Mouse (Mus musculus): ENCODE measurements around the gene Igsf21.
A peak's percentile ranks its signal among the peaks of the same experiment; 100 is the strongest.

Gene Igsf21

DNA sequence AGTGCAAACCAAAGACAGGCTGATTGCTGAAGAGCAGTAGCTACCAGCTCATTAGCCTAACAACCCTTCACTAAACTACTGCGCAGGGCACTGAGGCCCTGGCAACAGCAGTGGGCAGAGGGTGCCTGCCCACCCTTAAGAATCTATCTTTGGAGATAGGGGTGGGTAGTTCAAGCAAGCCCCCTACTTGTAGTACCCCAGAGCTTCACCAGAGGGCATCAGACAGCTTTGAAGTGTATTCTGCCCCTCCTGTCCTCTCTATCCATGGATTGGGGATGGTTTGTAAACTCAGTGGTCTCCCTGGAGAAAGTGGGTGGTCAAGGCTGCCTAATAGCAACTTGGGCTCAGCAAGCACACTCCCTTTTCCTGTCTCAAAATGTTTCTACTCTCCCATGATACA is 146.4 kb downstream of the Igsf21 start:
- no peak for DNase-seq (ENCODE audit: low read depth, low spot score)

DNA sequence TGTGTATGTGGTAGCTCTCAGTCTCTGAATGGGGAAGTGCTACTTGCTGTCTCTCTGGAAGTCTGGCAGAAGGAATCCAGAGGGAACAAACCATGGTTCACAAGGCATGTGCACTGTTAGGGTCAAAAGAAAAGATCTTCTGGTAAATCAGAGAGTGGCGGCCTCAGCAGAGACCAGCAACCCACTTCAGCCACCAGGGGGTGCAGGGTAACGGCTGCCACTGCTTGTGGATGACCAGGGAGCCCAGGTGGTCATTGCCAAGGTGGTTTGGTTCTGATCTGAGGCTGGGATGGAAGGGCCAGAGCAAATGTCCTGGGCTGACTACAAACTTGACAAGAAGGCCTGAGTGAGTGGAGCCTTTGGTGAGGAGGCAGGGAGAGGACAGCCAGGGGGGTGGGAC is 150.3 kb downstream of the Igsf21 start:
- DNase-seq (ENCODE audit: low read depth, low spot score): no peak

DNA sequence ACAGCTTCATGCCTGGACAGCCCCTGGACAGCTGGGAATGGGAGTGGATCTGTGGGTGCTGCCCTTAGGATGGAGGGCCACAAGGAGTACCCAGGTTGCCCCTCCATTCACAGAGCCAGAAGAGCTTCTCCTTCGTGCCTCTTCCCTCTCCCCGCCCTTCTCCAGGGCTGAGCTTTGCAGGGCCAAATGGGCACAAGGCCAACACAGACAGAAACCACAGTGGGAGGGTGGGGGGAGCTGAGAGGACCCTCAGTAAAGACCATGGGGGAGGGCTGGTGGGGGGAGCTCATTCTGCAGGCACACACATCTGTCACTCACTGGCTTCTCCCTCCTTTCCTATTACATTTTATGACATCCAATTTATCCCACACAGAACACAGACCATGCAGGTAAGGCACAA is 151.7 kb downstream of the Igsf21 start:
- no peak for DNase-seq (ENCODE audit: low read depth, low spot score)

DNA sequence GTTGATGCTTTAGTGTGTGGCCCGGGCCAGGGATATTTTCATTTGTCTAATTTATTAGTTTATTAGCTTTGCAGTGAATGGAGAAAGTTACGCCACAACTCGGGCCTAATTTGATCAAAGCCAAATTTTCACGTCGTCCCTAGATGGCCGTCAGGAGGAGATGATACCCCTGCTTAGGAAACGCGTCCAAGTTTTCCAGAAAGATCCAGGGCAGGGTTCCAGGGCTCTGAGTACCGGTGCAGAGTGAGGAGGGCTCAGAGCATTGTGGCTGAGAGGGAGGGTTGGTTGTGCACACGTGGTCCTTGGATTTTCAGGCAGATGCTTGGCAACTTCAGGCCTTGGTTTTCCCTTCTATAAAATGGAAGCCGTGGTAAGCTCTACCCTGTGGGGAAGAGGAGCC is 154.2 kb downstream of the Igsf21 start:
- DNase-seq (ENCODE audit: low read depth, low spot score): no peak

DNA sequence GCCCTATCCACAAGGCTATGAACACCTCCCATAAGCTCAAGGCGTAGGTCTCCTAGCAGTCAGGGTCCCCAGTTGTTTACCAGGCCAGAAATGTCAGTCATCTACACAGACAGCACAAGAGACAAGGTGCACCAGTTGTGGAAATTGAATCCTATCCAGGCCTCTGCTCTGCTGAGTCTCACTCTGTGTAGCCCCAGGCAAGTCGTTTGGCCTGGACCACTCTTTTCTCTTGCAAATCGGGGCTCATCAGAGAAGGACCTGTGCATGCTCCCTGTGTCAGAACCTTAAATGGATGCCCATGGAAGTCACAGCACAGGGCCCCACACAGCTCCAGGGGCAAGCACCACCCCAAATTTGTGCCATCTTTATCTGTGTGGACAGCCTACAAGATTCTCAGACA is 154.9 kb downstream of the Igsf21 start:
- no peak for DNase-seq (ENCODE audit: low read depth, low spot score)

DNA sequence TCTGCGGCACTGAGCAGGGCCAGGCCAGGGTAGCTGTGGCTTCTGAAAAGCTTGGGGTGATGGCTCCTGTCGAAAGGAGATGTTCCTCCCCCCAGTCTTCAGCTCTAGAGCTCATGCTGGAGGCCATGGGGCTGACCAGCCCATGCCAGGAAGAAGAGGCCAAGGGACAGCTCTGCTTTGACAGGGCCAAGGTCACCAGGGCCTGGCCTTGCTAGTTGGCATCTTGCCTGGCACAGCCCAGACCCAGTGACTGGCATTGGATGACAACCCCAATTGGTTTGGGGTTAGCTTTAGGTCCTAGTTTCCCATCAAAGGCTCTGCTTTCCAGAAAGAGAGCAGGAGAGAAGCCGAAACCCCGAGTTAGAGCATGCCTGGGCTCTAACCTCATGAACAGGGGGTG is 156.9 kb downstream of the Igsf21 start:
- DNase-seq (ENCODE audit: low read depth, low spot score): no peak

DNA sequence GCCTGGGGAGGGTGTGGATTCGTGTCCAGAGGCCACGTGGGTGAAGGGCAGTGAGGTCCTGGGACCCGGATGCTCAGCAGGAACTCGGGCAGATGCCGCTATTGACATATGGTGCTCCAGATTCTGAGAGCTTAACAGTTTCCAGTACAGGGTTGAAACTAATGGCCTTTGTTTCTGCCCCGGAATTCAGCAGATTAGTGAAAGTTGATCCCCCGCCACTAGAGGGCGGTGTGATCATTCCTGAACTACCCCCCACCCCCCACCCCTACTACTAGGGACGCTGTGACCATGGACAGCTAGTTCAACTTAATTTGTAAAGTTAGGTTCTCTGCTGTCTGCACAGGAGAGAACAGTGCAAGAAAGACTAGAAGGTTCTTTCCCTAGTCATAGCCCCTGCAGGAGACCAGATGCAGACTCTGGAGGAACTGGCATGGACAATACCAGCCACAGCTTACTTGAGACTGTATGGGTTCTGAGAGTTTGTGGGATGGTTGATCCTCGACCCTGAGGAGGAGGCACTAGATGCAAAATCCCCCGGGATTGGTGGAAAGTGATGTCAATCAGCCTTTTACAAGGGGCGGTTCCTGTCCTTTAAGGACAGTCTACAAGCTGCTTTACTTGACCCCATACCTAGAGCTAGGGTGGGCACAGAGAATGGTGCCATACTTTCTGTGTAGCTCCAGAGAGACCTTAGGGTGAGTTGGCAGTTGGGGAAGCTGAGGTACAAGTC is 157.7 kb downstream of the Igsf21 start:
- no peak for DNase-seq (ENCODE audit: low read depth, low spot score)

DNA sequence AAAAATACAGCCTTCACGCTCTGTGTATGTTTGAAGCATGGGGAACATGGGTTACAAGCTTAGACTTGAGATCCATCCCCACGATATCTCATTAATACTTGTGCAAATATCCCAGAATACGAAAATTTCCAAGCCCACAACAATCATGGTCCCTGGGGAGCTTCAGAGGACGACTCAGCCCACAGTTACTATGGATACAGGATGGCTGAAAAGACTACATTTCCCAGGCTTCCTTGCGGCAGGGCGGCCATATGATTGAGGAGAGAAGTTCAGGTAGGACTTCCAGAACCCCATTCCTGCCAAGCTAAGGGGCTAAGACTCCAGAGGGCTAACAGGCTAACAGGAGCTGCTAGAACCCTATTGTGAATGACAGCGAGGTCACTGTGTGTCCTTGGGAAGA is 160.4 kb downstream of the Igsf21 start:
- no peak for DNase-seq (ENCODE audit: low read depth, low spot score)

DNA sequence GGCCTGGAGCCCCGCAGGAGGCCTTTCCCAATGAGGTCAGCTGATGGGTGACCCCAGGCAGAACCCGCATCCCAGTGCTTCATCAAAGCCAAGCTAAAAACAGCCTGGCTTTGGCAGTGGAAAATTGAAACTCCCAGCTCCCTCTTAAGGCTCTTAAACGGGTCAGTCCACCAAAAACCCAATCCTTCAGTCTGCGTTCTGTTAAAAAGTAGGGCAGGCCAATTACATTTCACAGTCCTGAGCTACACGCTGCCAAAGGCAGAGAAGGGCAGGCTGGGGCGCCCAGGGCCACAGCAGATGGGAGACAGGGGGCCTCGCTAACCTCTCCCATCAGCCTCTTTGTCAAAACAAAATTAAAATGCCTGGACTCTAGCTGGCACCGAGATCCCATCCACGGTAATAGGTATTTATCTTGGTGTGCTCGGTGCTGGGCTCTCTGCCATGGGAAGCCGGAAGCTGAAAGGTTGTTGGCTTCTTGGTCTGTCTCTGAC is 162.0 kb downstream of the Igsf21 start:
- DNase-seq (ENCODE audit: low read depth, low spot score): no peak

DNA sequence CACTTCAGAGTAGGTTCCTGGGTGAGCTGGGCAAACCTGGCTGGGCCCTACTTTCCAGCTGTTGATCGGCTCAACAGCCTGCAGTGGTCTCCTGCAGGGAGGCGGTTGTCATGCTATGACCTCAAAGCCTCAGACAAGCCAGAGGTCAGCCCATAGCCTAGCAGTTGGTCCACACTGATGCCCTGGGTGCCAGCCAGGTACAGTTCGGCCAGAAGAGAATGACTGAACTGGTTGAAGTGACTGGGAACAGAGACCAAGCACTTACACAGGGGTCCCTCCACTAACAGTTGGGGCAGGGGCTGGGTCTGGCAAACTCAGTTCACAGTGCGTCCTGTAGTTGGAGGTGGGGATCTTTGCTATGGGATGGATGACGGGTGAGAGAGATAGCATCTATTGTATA is 162.5 kb downstream of the Igsf21 start:
- DNase-seq (ENCODE audit: low read depth, low spot score): no peak

DNA sequence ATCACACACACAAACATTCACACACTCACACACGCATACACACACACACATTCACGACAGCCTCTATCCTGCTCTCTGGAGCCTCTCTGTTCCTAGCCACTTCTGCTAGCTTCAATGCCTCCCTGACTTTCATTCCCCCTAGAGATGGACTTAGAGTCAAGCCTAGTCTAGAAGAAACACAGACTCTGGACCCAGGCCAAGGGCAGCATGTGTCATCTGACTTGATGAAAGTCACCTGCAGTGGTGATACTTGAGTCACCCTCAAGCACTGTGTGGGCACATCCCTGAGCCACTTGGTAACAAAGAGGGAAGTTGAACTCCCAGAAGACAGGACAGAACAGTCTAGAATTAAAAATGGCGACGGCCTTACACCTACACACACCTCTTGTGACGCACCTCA is 168.2 kb downstream of the Igsf21 start:
- no peak for DNase-seq (ENCODE audit: low read depth, low spot score)

DNA sequence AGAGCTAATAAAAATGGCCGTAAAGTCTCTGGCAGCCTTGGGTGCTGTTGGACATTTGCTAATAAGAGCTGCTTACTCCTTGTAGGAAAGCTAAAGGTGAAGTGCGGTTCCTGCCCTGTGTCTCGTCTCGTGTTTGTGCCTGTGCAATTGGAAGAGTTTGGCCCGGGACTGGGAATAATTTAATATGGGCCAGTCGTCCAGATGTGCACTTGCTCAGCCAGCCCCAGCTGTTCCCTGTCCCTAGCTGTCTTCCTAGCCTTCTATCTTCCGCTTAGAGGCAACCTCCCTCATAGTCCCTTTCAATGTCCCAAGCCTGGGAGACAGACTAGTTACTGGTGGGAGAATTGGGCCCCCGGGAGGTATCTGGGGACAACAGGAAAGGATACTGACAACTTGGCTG is 169.0 kb downstream of the Igsf21 start:
- no peak for DNase-seq (ENCODE audit: low read depth, low spot score)

DNA sequence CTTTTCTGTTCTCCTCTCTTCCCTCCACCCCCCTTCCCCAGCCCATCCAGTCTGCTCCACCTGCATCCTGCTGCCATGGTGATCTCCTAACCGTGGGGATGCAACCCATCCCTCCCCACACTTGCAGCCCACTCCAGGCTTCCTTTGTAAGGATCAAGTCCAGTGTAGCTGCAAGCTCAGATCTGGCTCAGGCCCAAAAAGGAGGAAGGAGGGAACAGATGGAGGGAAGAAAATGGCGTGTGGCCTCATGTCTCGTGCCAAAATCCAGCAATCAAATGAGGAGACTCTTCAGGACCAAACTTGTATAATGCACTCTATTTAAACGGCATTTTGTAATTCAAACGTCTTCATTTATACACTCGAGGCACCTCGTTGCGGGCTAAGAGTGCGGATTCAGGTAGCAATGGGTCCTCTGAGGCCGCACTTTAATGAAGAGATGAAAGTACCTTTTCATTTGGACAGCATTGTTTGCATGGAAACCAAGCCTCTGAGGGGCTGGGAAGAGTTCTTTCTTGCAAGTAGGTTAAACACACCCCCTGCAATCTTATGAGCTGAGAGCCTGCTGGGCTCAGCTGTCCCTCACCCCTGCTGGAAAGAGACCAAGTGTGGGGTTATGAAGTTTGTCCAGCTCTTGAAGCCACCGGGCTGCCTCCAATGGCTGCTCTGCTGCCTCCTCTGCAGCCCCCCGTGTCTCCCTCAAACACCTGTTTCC is 169.6 kb downstream of the Igsf21 start:
- DNase-seq (ENCODE audit: low read depth, low spot score): no peak

DNA sequence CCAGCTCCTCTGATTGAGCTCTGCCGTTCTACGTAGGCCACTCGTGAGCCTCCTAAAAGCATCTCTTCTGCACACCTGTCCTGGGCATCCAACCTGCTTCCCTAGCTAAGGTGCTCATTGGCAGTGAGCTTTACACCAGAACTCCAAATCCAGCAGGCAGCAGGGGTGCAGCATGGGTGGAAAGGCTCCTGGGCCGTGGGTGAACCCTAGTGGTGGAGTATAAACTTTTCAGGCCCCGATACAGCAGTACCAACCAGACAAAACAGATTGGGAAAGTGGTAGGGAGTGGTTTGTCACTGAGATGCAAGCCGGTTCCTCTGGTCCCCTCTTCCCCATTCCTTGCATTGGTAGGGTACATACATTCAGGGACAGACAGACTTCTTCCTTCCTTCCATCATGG is 170.2 kb downstream of the Igsf21 start:
- DNase-seq (ENCODE audit: low read depth, low spot score): no peak

DNA sequence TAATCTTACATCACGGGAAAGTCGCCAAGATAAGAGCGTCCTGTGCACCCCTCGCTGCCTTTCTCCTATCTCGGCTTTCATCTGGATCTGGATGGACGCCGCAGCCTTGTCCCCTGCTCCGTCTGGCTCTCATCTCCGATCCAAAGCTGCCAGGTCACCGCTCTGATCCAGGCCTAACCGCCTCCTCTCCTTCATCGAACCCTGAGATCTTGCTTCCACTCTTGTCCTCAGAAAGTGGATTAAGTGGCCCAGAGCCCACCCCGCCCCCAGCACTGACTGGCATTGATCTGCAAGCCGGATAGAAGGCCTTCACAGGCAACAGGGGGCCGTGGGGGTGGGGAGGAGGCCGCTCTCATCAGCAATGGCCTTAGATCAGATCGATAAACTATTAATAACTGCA is 175.5 kb downstream of the Igsf21 start:
- DNase-seq (ENCODE audit: low read depth, low spot score): no peak

DNA sequence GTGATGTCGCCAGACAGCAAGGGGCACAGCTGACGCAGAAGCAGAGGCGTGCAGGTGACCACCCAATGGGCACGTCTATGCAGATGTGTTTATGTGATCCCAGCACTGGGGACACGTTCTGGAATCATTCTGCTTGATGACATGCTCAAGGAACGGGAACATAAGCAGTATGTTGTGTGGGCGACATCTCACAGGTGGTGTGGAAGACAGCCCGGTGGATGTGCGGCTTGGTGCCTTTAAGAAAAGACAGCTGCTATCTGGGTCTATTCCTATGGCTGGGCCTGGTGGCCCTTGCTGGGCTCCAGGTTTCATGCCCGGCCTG is 176.3 kb downstream of the Igsf21 start:
- no peak for DNase-seq (ENCODE audit: low read depth, low spot score)

DNA sequence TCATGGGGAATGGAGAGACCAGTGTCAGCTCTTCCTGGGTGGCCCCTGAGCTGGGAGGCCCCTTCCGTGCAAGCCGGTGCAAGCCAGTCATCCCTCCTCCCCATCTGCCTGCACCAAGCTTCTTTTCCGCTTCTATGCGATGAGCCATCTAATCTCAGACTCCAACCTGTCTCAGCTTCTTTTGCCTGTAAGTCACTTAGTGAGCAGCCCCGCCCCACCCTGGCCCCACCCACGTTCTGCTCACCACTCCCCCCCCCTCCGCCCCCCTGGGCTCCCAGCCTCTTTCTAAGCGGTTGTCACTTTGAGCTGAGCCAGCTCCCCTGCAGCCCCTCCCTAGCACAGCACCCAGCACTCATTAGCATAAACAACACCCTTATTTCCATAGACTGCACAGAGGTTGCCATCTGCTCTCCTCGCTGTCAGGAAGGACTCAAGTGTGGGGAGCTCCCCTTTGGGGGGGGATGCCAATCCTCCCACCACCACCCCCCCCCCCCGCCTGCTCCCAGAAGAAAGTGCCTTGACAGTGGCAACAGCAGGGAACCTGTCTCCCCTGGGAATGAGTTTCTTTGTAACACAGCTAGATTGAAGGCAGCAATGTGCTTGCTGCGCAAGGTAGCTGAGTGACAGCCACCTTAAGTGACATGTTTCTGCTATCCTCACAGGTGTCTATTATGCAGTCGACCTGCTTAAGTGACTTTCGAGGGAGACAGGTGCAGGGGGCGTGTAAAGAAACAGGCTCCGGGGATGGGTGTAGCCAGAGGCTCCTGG is 176.8 kb downstream of the Igsf21 start:
- peak; percentile 70 for DNase-seq (ENCODE audit: low read depth, low spot score)

DNA sequence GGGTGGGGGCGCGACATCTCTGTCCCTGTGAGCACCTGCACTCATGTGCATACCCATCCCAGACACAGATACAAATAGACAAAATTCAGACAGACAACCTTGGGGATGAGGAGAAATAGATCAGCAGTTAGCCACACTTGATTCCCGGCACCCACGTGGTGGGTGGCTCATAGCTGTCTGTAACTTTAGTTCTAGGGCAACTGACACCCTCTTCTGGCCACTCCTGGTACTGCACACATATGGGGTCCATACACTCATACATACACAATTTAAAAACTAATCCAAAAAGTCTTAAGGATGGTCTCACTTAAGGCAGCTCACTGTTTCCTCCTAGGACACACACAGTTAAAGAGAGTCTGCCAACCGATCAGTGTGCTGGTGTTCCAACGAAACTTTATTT is 178.1 kb downstream of the Igsf21 start:
- DNase-seq (ENCODE audit: low read depth, low spot score): no peak

DNA sequence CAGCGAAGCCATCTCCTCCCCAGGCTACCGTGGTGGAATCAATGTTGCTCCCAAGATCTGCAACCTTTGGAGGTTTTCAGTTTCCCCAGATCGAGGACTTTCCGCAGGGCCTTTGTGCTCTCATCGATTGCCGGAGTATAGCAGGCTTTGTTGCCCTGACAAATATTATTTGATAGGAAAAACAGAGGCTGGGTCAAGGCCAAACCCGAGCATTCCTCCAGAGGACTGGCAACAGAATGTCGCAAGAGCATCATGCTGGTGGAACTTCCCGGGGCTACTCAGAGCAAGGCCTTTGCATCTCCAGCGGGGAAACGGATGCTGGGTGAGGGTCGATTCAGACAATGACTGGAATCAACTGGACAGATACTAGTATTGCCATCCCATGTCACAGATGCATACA is 180.6 kb downstream of the Igsf21 start:
- DNase-seq (ENCODE audit: low read depth, low spot score): no peak

DNA sequence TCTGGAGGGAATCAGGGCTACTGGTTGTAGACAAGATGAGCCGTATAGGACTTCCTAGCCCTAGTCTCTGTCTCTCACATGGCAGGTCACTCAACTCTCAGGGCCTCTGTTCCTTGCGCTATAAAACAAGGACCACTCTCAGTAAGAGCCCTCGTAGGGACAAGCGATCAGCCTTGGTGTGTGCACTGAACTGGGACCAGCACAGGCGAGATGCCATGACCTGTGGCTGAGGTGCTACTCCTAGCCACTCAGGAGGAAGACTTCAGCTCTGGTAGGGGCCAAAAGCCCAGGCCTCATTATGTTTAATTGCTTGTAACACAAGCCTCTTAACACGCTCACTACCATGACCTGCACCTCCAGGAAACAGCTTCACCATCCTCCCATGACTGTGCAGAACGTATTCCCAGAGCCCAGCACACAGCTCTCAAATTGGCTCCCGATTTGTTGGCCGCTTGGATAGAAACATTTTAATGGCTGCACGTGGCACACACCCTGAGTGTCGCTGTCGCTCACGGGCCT is 183.4 kb downstream of the Igsf21 start:
- no peak for DNase-seq (ENCODE audit: low read depth, low spot score)

DNA sequence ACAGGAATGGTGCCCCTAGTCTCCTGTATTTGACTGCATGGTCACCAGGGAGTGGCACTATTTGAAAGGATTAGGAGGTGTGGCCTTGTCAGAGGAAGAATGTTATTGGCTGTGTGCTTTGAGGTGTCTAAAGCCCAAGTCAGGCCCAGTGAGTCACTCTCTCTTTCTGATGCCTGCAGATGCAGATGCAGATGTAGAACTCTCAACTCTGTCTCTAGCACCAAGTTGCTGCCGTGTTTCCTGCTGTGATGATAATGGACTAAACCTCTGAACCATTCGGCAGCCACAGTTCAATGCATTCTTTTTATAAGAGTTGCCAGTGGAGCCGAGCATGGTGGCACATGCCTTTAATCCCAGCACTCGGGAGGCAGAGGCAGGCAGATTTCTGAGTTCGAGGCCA is 186.3 kb downstream of the Igsf21 start:
- no peak for DNase-seq (ENCODE audit: low read depth, low spot score)

DNA sequence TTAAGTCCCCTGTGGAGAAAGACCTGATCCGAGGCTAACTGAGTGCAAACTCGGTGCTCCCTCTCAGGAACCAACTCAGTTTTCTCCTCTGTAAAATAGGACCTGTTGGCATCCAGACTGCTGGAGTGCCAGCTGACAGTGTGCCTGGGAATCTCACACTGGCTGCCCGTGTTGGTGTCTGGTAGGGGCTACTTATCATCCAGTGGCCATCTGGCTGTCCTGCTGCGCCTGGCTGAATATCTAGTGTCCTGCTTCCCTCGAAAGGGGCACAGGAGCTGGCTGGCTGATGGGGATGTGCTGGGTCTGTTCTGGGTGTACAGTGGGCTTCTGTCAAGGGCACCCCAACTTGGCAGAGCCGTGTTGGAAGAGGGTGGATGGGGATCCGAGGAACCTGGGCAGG is 193.5 kb downstream of the Igsf21 start:
- DNase-seq (ENCODE audit: low read depth, low spot score): no peak

DNA sequence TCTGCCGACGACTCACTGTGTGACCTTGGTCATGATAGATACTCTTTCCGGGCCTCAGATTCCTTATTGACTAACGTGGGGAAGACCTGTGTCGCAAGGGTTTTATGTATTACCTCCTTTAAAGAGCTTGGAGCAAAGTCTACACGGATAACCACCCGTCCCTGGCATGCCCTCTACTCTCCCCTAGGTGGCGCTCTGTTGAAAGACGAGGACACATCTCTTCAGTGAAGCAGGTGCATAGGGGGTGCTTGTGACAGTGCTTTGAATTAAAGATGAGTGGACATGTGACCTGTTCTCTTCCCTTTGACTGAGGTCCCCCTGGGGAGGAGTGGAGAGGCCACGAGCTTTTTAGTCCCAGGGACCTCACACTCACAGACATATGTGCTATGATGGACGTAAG is 194.0 kb downstream of the Igsf21 start:
- DNase-seq (ENCODE audit: low read depth, low spot score): no peak

All from brain, embryonic 18.5 days (tissue).